Mouse (Mus musculus) megakaryocyte-erythroid progenitor cell, adult 5 weeks (primary cell): ENCODE data around the gene Il5ra. TPM values are rescaled to one million over a fixed set of nuclear protein-coding genes. Genes with fewer than 3 reads are reported as not detected.

Source experiments
- polyA plus RNA-seq: library from polyadenylated mRNA; stranded (reverse); fragments of >175 nt; gene quantifications from 2 replicates; pipeline ENCODE4 v1.2.3, GENCODE M21; 2012

Gene Il5ra
- polyA plus RNA-seq = not detected in 2 replicates

DNA sequence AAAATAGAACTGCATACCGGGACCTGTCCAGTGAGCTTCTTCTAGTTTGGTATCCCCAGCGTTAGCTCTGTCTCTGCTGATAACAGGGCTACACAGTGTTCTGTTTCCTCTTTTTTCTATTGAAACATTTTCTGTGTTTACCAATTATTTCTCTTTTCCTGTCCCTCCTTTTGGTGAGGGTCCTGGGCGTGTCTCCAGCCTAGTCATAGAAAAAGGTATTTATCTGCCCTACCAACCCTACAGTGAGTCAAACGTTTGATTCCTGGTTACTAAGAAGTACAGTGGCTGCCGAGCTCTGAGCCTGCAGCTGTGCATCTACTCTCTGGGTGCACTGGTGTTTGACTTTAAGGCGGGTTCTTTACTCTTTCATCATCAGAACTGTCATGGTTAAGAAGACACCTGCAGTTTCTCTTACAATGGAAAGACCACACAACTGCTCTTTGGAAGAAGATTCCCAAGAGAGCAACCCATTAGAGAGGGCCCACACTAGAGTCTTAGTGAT, at the start of gene Il5ra:
TSS of gene Il5ra (minus strand) at position 151 of the 502 bp plus-strand sequence.

DNA sequence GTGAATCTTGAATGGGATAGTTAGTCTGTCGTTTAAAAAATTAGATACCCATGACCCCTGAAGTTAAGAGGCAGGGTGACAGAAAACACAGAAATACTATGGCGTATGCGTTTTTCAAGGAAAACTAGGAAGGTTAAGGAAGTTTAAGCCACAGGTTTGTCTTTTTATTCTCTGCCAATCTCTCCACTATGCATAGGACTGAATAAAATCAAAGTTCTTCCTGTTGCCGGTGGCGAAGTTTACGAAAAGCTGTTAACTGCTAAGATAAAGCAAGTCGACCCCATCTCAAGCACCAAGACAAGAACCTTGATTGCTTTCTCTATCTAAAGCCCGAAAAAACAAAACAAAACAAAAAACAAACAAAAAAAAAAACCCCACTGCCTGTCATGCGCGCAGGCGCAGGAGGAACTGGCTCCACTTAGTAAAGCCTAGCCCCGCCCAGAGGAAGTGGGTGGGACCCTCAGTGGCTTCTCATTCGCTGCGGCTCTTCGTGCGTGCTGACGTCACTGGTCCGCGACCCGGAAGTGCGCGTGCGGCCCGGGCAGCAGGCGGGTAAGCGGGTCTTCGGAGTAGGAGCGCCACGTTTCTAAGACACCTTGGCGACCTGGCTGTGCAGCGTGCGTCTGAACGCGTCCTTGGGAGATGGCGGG, 19.9 kb upstream of the Il5ra start, which contains the start of gene Trnt1:
TSS of gene Trnt1 (plus strand) at position 481 of the 650 bp plus-strand sequence.

Other genes with a start within 250 kb of the Il5ra start
- gene Trnt1, start 20.1 kb upstream of the Il5ra start, polyA plus RNA-seq = 3.4 and 3.9 TPM in 2 replicates
- gene Crbn, start 51.0 kb upstream of the Il5ra start, polyA plus RNA-seq = 0.97 and 2.3 TPM in 2 replicates